Mouse (Mus musculus) MEL (cell line): ENCODE results near the gene C2cd4d. TPM values are rescaled to one million over a fixed set of nuclear protein-coding genes. Genes with fewer than 3 reads are reported as not detected.

Experiments
- DNase-seq: peaks from one replicate; pipeline ENCODE4 v3.0.0; 2011; ENCODE audit warnings: low read depth, low spot score
- H3K27ac ChIP-seq: 2 replicates; pipeline ENCODE4 v1.5.1; 2012; ENCODE audit warnings: low read depth, mild to moderate bottlenecking, control low read depth, low read length, moderate library complexity; ENCODE audit not compliant: control insufficient read depth
- H3K27me3 ChIP-seq, 2 experiments: fragments of 150-350 bp in 1 of 2; sonication (generic) in 1 of 2; 2 replicates each; pipeline ENCODE4 v1.6.1; 2012; ENCODE audit warnings: low read length in 2 of 2, mild to moderate bottlenecking in 2 of 2, improper control_type of control experiment in 1 of 2, moderate library complexity in 1 of 2; ENCODE audit not compliant: insufficient read depth in 2 of 2, control insufficient read depth in 1 of 2
- H3K36me3 ChIP-seq, 2 experiments: 2 replicates each; pipeline ENCODE4 v1.6.1; 2012 to 2014; ENCODE audit warnings: low read length in 2 of 2, improper control_type of control experiment in 1 of 2, inconsistent platforms in 1 of 2, mild to moderate bottlenecking in 1 of 2; ENCODE audit not compliant: insufficient read depth in 2 of 2, control insufficient read depth in 1 of 2
- H3K4me1 ChIP-seq, 2 experiments: fragments of 150-350 bp in 1 of 2; sonication (generic) in 1 of 2; 2 replicates each; pipeline ENCODE4 v1.6.1; 2012; ENCODE audit warnings: low read length in 2 of 2, improper control_type of control experiment in 1 of 2, mild to moderate bottlenecking in 1 of 2; ENCODE audit not compliant: insufficient read depth in 2 of 2, control insufficient read depth in 1 of 2
- H3K4me3 ChIP-seq, 2 experiments: fragments of 150-350 bp in 1 of 2; sonication (generic) in 1 of 2; 2 replicates each; pipeline ENCODE4 v1.5.1; 2012; ENCODE audit warnings: low read depth in 2 of 2, low read length in 2 of 2, mild to moderate bottlenecking in 2 of 2, moderate library complexity in 2 of 2, control low read depth in 1 of 2, improper control_type of control experiment in 1 of 2; ENCODE audit not compliant: control insufficient read depth in 1 of 2, insufficient read depth in 1 of 2
- H3K79me2 ChIP-seq: 2 replicates; pipeline ENCODE4 v1.6.1; 2012; ENCODE audit warnings: mild to moderate bottlenecking, low read length, moderate library complexity; ENCODE audit not compliant: control insufficient read depth, poor library complexity, insufficient read depth
- H3K9ac ChIP-seq: 2 replicates; pipeline ENCODE4 v1.6.1; 2012; ENCODE audit warnings: low read depth, mild to moderate bottlenecking, control low read depth, low read length, moderate library complexity; ENCODE audit not compliant: control insufficient read depth, poor library complexity, severe bottlenecking
- H3K9me3 ChIP-seq: fragments of 150-350 bp; sonication (generic); replicated peaks from 2 replicates; pipeline ENCODE4 v1.6.1; 2012; ENCODE audit warnings: mild to moderate bottlenecking, low read length, improper control_type of control experiment, moderate library complexity; ENCODE audit not compliant: insufficient read depth
- BHLHE40 ChIP-seq: IDR thresholded peaks from 2 replicates; pipeline ENCODE4 v1.6.1; 2012; ENCODE audit warnings: low read depth, mild to moderate bottlenecking, inconsistent platforms, low read length, improper control_type of control experiment, borderline replicate concordance
- CHD2 ChIP-seq: IDR thresholded peaks from 2 replicates; pipeline ENCODE4 v1.6.1; 2011; ENCODE audit warnings: low read length, improper control_type of control experiment
- CTCF ChIP-seq, 3 experiments: IDR thresholded peaks in 2 of 3; conservative IDR thresholded peaks in 1 of 3; 2 replicates each; pipeline ENCODE4 v1.5.1; 2011 to 2012; ENCODE audit warnings: low read length in 3 of 3, low read depth in 2 of 3, mild to moderate bottlenecking in 2 of 3, improper control_type of control experiment in 1 of 3, inconsistent platforms in 1 of 3, mixed read lengths in 1 of 3, moderate library complexity in 1 of 3; ENCODE audit not compliant: control insufficient read depth in 1 of 3, insufficient read depth in 1 of 3, poor library complexity in 1 of 3, severe bottlenecking in 1 of 3
- E2F4 ChIP-seq: IDR thresholded peaks from 2 replicates; pipeline ENCODE4 v1.6.1; 2011; ENCODE audit warnings: low read depth, low read length, improper control_type of control experiment, borderline replicate concordance
- ELF1 ChIP-seq: IDR thresholded peaks from 2 replicates; pipeline ENCODE4 v1.6.1; 2014; ENCODE audit warnings: low read depth, mild to moderate bottlenecking, inconsistent platforms, low read length, improper control_type of control experiment, moderate library complexity
- EP300 ChIP-seq, 2 experiments: IDR thresholded peaks; 2 replicates each; pipeline ENCODE4 v1.6.1; 2011; ENCODE audit warnings: improper control_type of control experiment in 2 of 2, low read length in 2 of 2, low read depth in 1 of 2, mild to moderate bottlenecking in 1 of 2
- ETS1 ChIP-seq: IDR thresholded peaks from 2 replicates; pipeline ENCODE4 v1.6.1; 2012; ENCODE audit warnings: low read depth, mild to moderate bottlenecking, inconsistent platforms, low read length, improper control_type of control experiment, moderate library complexity
- GATA1 ChIP-seq: IDR thresholded peaks from 2 replicates; pipeline ENCODE4 v1.6.1; 2011; ENCODE audit warnings: low read depth, low read length, improper control_type of control experiment
- KAT2A ChIP-seq: conservative IDR thresholded peaks from 2 replicates; pipeline ENCODE4 v1.6.1; 2012; ENCODE audit warnings: low read depth, low read length, improper control_type of control experiment, inconsistent platforms
- MAFK ChIP-seq: IDR thresholded peaks from 2 replicates; pipeline ENCODE4 v1.6.1; 2011; ENCODE audit warnings: low read depth, mild to moderate bottlenecking, low read length, improper control_type of control experiment, borderline replicate concordance
- MAX ChIP-seq: IDR thresholded peaks from 2 replicates; pipeline ENCODE4 v1.6.1; 2011; ENCODE audit warnings: low read length, improper control_type of control experiment
- MAZ ChIP-seq: IDR thresholded peaks from 2 replicates; pipeline ENCODE4 v1.6.1; 2012; ENCODE audit warnings: low read depth, mild to moderate bottlenecking, inconsistent platforms, low read length, improper control_type of control experiment
- MEF2A ChIP-seq: IDR thresholded peaks from 2 replicates; pipeline ENCODE4 v1.6.1; 2014; ENCODE audit warnings: low read depth, mild to moderate bottlenecking, inconsistent platforms, low read length, improper control_type of control experiment; ENCODE audit not compliant: poor library complexity, insufficient replicate concordance, severe bottlenecking; ENCODE audit errors: extremely low read depth
- MYB ChIP-seq: IDR thresholded peaks from 2 replicates; pipeline ENCODE4 v1.6.1; 2011; ENCODE audit warnings: mild to moderate bottlenecking, low read depth, low read length, improper control_type of control experiment
- MYC ChIP-seq: IDR thresholded peaks from 2 replicates; pipeline ENCODE4 v1.6.1; 2011; ENCODE audit warnings: low read depth, mild to moderate bottlenecking, low read length, improper control_type of control experiment, moderate library complexity
- NELFE ChIP-seq: IDR thresholded peaks from 2 replicates; pipeline ENCODE4 v1.6.1; 2011; ENCODE audit warnings: low read depth, low read length, improper control_type of control experiment
- POLR2AphosphoS2 ChIP-seq: IDR thresholded peaks from 2 replicates; pipeline ENCODE4 v1.6.1; 2011; ENCODE audit warnings: low read length, improper control_type of control experiment
- POLR2AphosphoS5 ChIP-seq: IDR thresholded peaks from 2 replicates; pipeline ENCODE4 v1.6.1; 2012; ENCODE audit warnings: low read depth, borderline replicate concordance, mild to moderate bottlenecking, inconsistent platforms, low read length, moderate library complexity, mixed read lengths
- RAD21 ChIP-seq: IDR thresholded peaks from 2 replicates; pipeline ENCODE4 v1.6.1; 2011; ENCODE audit warnings: mild to moderate bottlenecking, low read depth, low read length, improper control_type of control experiment
- RCOR1 ChIP-seq: IDR thresholded peaks from 2 replicates; pipeline ENCODE4 v1.6.1; 2012; ENCODE audit warnings: low read depth, mild to moderate bottlenecking, inconsistent platforms, low read length, improper control_type of control experiment
- SIN3A ChIP-seq: IDR thresholded peaks from 2 replicates; pipeline ENCODE4 v1.6.1; 2012; ENCODE audit warnings: low read length, improper control_type of control experiment, inconsistent platforms
- SMC3 ChIP-seq: IDR thresholded peaks from 2 replicates; pipeline ENCODE4 v1.6.1; 2011; ENCODE audit warnings: low read depth, low read length, improper control_type of control experiment
- TAL1 ChIP-seq: IDR thresholded peaks from 2 replicates; pipeline ENCODE4 v1.6.1; 2012; ENCODE audit warnings: mild to moderate bottlenecking, inconsistent platforms, low read length, moderate library complexity, mixed read lengths
- TBP ChIP-seq: IDR thresholded peaks from 2 replicates; pipeline ENCODE4 v1.8.0; 2011; ENCODE audit warnings: low read depth, low read length, improper control_type of control experiment
- TCF12 ChIP-seq: IDR thresholded peaks from 2 replicates; pipeline ENCODE4 v1.6.1; 2014; ENCODE audit warnings: low read depth, mild to moderate bottlenecking, inconsistent platforms, low read length, improper control_type of control experiment, moderate library complexity
- USF1 ChIP-seq: IDR thresholded peaks from 2 replicates; pipeline ENCODE4 v1.6.1; 2014; ENCODE audit warnings: low read depth, mild to moderate bottlenecking, inconsistent platforms, low read length, improper control_type of control experiment, moderate library complexity
- USF2 ChIP-seq, 2 experiments: IDR thresholded peaks; 2 replicates each; pipeline ENCODE4 v1.6.1; 2011 to 2012; ENCODE audit warnings: improper control_type of control experiment in 2 of 2, low read length in 2 of 2, borderline replicate concordance in 1 of 2, inconsistent platforms in 1 of 2, low read depth in 1 of 2, mild to moderate bottlenecking in 1 of 2; ENCODE audit not compliant: insufficient read depth in 1 of 2
- ZC3H11A ChIP-seq: IDR thresholded peaks from 2 replicates; pipeline ENCODE4 v1.6.1; 2012; ENCODE audit warnings: low read depth, mild to moderate bottlenecking, inconsistent platforms, low read length, improper control_type of control experiment
- ZKSCAN1 ChIP-seq: IDR thresholded peaks from 2 replicates; pipeline ENCODE4 v1.6.1; 2012; ENCODE audit warnings: low read depth, mild to moderate bottlenecking, inconsistent platforms, low read length, improper control_type of control experiment, moderate library complexity
- ZMIZ1 ChIP-seq: IDR thresholded peaks from 2 replicates; pipeline ENCODE4 v1.6.1; 2012; ENCODE audit warnings: low read depth, mild to moderate bottlenecking, inconsistent platforms, low read length, improper control_type of control experiment, moderate library complexity
- polyA plus RNA-seq, 2 experiments: library from polyadenylated mRNA; stranded (reverse) in 1 of 2; unstranded in 1 of 2; fragments of >175 nt in 1 of 2; fragments of >200 nt in 1 of 2; gene quantifications; 2 replicates each; pipeline versions ENCODE4 v1.2.1 to v1.2.4; 2012; ENCODE audit warnings: low replicate concordance in 2 of 2, low read depth in 1 of 2; ENCODE audit not compliant: insufficient read length in 2 of 2, insufficient read depth in 1 of 2, missing spikeins in 1 of 2
- total RNA-seq: library from RNA; depleted of rRNA; stranded (reverse); fragments of 300-350 nt; gene quantifications from 2 replicates; pipeline ENCODE4 v1.2.3, GENCODE M21; 2012

The C2cd4d gene
- total and polyA plus RNA-seq, 3 experiments = not detected

- Histone ChIP-seq H3K27me3 (peaks cover 16 to 21% of the 10 kb centered on the region in 2 experiments), H3K9me3 (no peaks in the 10 kb centered on the region), H3K79me2 (no peaks in the 10 kb centered on the region), H3K4me3 (no peak overlapping the region)
- DNase-seq = no peak
- TF ChIP-seq KAT2A (no peak), SIN3A (no peak), POLR2AphosphoS5 (no peak), MAFK (no peak), USF1 (no peak), ETS1 (no peak), E2F4 (no peak), CTCF (IDR thresholded peaks at IDR 0.05 in 2 of 3, conservative IDR thresholded peaks at IDR 0.05 in 1 of 3; ENCODE audit: control insufficient read depth in 1 of 3, insufficient read depth in 1 of 3, low read depth in 2 of 3, low read length in 3 of 3, poor library complexity in 1 of 3, severe bottlenecking in 1 of 3) (no peak), ELF1 (no peak), BHLHE40 (no peak), TAL1 (no peak), POLR2AphosphoS2 (no peak), USF2 (IDR thresholded peaks at IDR 0.05; ENCODE audit: borderline replicate concordance in 1 of 2, insufficient read depth in 1 of 2, low read depth in 1 of 2, low read length in 2 of 2) (no peak), ZC3H11A (no peak), MEF2A (no peak), EP300 (IDR thresholded peaks at IDR 0.05; ENCODE audit: low read depth in 1 of 2, low read length in 2 of 2) (no peak), TCF12 (no peak), NELFE (no peak), MYC (no peak)
- TF ChIP-seq, all 39 proteins: peak for 0
- H3K36me3 ChIP-seq = no peaks in the 10 kb centered on the region
- no peak overlapping the region for H3K9ac ChIP-seq
- no peaks in the 10 kb centered on the region for H3K4me1 ChIP-seq
- no peak overlapping the region for H3K27ac ChIP-seq
Measured at GRCm38 (mm10) chr3:94412530-94412929, 50.3 kb downstream of the C2cd4d start.

GRCm38 (mm10) chr3:94413031-94413679, 50.9 kb downstream of the C2cd4d start, which contains the start of gene Tdrkh:
Gene Tdrkh, plus strand, starts transcription at chr3:94413273.
- H3K27ac ChIP-seq = no peak within 1 kb of the TSS
- H3K4me1 ChIP-seq = no peaks in the 10 kb centered on the region
- DNase-seq = no peak
- H3K9ac ChIP-seq = no peak within 1 kb of the TSS
- peaks cover 17 to 24% of the 10 kb centered on the region in 2 experiments for H3K27me3 ChIP-seq
- no peaks in the 10 kb centered on the region for H3K79me2 ChIP-seq
- H3K36me3 ChIP-seq = no peaks in the 10 kb centered on the region
- H3K4me3 ChIP-seq = no peak within 1 kb of the TSS
- no peak for TF ChIP-seq ZKSCAN1
- TF ChIP-seq ZC3H11A = no peak
- TF ChIP-seq ETS1 = no peak
- no peak for TF ChIP-seq ZMIZ1
- no peak for TF ChIP-seq GATA1
- TF ChIP-seq RAD21 = no peak
- no peak for TF ChIP-seq POLR2AphosphoS2
- no peak for TF ChIP-seq MYB
- TF ChIP-seq CTCF (IDR thresholded peaks at IDR 0.05 in 2 of 3, conservative IDR thresholded peaks at IDR 0.05 in 1 of 3; ENCODE audit: control insufficient read depth in 1 of 3, insufficient read depth in 1 of 3, low read depth in 2 of 3, low read length in 3 of 3, poor library complexity in 1 of 3, severe bottlenecking in 1 of 3) = no peak
- no peak for TF ChIP-seq MAZ
- TF ChIP-seq POLR2AphosphoS5 = no peak
- TF ChIP-seq MAX = no peak
- TF ChIP-seq RCOR1 = no peak
- no peak for TF ChIP-seq TBP
- no peak for TF ChIP-seq TCF12
- TF ChIP-seq SMC3 = no peak
- TF ChIP-seq CHD2 = no peak
- no peaks in the 10 kb centered on the region for H3K9me3 ChIP-seq
